Mouse (Mus musculus): ENCODE results near the gene Tent4b. TPM values are rescaled to one million over a fixed set of nuclear protein-coding genes. Genes with fewer than 3 reads are reported as not detected.

Tent4b gene
- polyA plus RNA-seq, 1 experiment from 2014 or later, result 12.5 TPM

DNA sequence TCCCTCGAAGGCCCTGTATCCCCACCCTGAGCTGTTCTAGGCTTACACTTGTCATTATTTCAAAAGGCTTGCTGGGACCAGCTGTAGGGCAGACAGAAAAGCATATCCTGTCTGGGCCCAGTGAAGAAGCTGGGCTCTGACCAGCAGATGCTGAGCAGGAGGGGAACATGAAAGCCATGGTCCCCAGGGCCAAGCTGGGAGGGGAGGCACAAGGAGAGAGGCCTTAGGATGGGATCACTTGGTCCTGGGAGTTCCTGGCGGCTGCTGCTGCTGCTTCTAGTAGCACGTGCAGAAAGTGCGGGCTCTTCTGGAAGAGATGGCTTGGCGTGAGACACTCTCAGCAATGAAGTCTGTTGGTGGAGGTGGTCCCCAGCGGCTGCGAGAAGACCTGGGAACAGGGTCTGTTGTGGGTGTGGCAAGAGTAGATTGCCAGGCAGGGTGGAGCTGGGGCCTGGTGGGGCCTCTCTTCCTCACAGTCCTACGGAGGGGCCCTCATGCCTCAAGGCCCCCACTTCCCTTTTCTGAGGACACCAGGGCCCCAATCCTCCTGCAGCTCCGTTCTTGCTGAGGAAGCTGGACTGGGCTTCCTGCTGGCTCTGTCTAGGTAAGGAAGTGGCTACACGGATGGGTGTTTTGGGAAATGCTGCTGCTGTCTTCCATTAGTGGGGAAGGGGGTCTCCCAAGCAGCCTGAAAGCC is 101.0 kb downstream of the Tent4b start:
- Histone ChIP-seq H3K4me1 (replicated peaks; ENCODE audit: control insufficient read depth, insufficient read depth, low read length) (peaks cover 5% of the 10 kb centered on the region; the same call in 1 of the 2 replicates), H3K4me2 (ENCODE audit: low read depth, low read length, severe bottlenecking) (no peak overlapping the region), H3K27ac (ENCODE audit: low read depth, low read length) (no peak overlapping the region), H3K9me3 (ENCODE audit: control insufficient read depth, low read length) (no peaks in the 10 kb centered on the region), H3K4me3 (ENCODE audit: low read depth, low read length) (no peak overlapping the region), H3K9ac (ENCODE audit: low read length) (no peak overlapping the region), H3K36me3 (ENCODE audit: control insufficient read depth, insufficient read depth, low read length) (no peaks in the 10 kb centered on the region), H3K27me3 (ENCODE audit: control insufficient read depth, insufficient read depth, low read length) (no peaks in the 10 kb centered on the region)
- 83% methylated on average over 10 of the region's 10 CpGs for WGBS
- ATAC-seq (replicated peaks; ENCODE audit: low FRiP score) (no peak), DNase-seq (ENCODE audit: low spot score) (no peak)

GRCm38 (mm10) chr8:88301589-88302437 is 102.8 kb downstream of the Tent4b start:
- Histone ChIP-seq H3K4me3 (ENCODE audit: low read depth, low read length) (no peak overlapping the region), H3K4me2 (ENCODE audit: low read depth, low read length, severe bottlenecking) (no peak overlapping the region), H3K9me3 (ENCODE audit: control insufficient read depth, low read length) (no peaks in the 10 kb centered on the region), H3K27ac (ENCODE audit: low read depth, low read length) (no peak overlapping the region), H3K9ac (ENCODE audit: low read length) (no peak overlapping the region), H3K4me1 (replicated peaks; ENCODE audit: control insufficient read depth, insufficient read depth, low read length) (peaks cover 5% of the 10 kb centered on the region; the same call in 1 of the 2 replicates), H3K27me3 (ENCODE audit: control insufficient read depth, insufficient read depth, low read length) (no peaks in the 10 kb centered on the region), H3K36me3 (ENCODE audit: control insufficient read depth, insufficient read depth, low read length) (no peaks in the 10 kb centered on the region)
- ATAC-seq (replicated peaks; ENCODE audit: low FRiP score) (no peak), DNase-seq (ENCODE audit: low spot score) (no peak)
- 73% methylated on average over 15 of the region's 15 CpGs for WGBS

DNA sequence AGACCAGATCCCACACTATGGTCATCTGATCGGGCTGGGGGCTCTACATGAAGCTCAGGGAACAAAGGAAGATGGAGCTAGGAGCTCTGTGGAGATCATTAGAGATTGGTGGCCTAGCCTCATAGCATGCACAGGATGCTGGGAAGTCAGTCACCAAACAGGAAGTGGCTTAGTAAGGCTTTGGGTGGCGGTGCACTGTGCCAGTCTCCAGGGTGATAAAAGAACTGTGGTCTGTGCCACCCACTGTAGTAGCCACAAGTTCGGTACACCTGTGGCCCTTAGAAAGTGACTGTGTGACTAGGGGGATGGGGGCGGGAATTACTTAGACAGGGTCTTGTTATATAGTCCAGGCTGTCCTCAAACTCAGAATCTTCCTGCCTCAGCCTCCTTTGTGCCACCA is 106.8 kb downstream of the Tent4b start:
- H3K4me1 ChIP-seq (replicated peaks; ENCODE audit: control insufficient read depth, insufficient read depth, low read length), result peaks cover 5% of the 10 kb centered on the region; the same call in 1 of the 2 replicates
- ATAC-seq (replicated peaks; ENCODE audit: low FRiP score) (no peak), DNase-seq (ENCODE audit: low spot score) (no peak)
- H3K27ac ChIP-seq (ENCODE audit: low read depth, low read length), result no peak overlapping the region
- no peak overlapping the region for H3K4me3 ChIP-seq (ENCODE audit: low read depth, low read length)
- H3K9me3 ChIP-seq (ENCODE audit: control insufficient read depth, low read length), result no peaks in the 10 kb centered on the region
- H3K9ac ChIP-seq (ENCODE audit: low read length), result no peak overlapping the region
- WGBS, result 87% methylated on average over 4 of the region's 4 CpGs
- H3K36me3 ChIP-seq (ENCODE audit: control insufficient read depth, insufficient read depth, low read length), result no peaks in the 10 kb centered on the region
- H3K27me3 ChIP-seq (ENCODE audit: control insufficient read depth, insufficient read depth, low read length), result no peaks in the 10 kb centered on the region
- H3K4me2 ChIP-seq (ENCODE audit: low read depth, low read length, severe bottlenecking), result no peak overlapping the region

- DNase-seq (ENCODE audit: low spot score) (no peak), ATAC-seq (replicated peaks; ENCODE audit: low FRiP score) (no peak)
- no peak overlapping the region for H3K27ac ChIP-seq (ENCODE audit: low read depth, low read length)
- H3K36me3 ChIP-seq (ENCODE audit: control insufficient read depth, insufficient read depth, low read length), result no peaks in the 10 kb centered on the region
- H3K4me3 ChIP-seq (ENCODE audit: low read depth, low read length), result no peak overlapping the region
- no peak overlapping the region for H3K4me2 ChIP-seq (ENCODE audit: low read depth, low read length, severe bottlenecking)
- peaks cover 5% of the 10 kb centered on the region; the same call in 1 of the 2 replicates for H3K4me1 ChIP-seq (replicated peaks; ENCODE audit: control insufficient read depth, insufficient read depth, low read length)
- no peaks in the 10 kb centered on the region for H3K9me3 ChIP-seq (ENCODE audit: control insufficient read depth, low read length)
- WGBS, result 82% methylated on average over 14 of the region's 14 CpGs
- H3K27me3 ChIP-seq (ENCODE audit: control insufficient read depth, insufficient read depth, low read length), result no peaks in the 10 kb centered on the region
- H3K9ac ChIP-seq (ENCODE audit: low read length), result no peak overlapping the region
Measured at GRCm38 (mm10) chr8:88306511-88306910, 107.5 kb downstream of the Tent4b start.

- H3K9ac ChIP-seq (ENCODE audit: low read length), result no peak overlapping the region
- WGBS, result 88% methylated on average over 4 of the region's 4 CpGs
- no peaks in the 10 kb centered on the region for H3K27me3 ChIP-seq (ENCODE audit: control insufficient read depth, insufficient read depth, low read length)
- no peaks in the 10 kb centered on the region for H3K4me1 ChIP-seq (replicated peaks; ENCODE audit: control insufficient read depth, insufficient read depth, low read length)
- no peak overlapping the region for H3K4me2 ChIP-seq (ENCODE audit: low read depth, low read length, severe bottlenecking)
- no peak for ATAC-seq (replicated peaks; ENCODE audit: low FRiP score)
- no peak overlapping the region for H3K27ac ChIP-seq (ENCODE audit: low read depth, low read length)
- no peak for DNase-seq (ENCODE audit: low spot score)
- H3K4me3 ChIP-seq (ENCODE audit: low read depth, low read length), result no peak overlapping the region
- no peaks in the 10 kb centered on the region for H3K9me3 ChIP-seq (ENCODE audit: control insufficient read depth, low read length)
- H3K36me3 ChIP-seq (ENCODE audit: control insufficient read depth, insufficient read depth, low read length), result no peaks in the 10 kb centered on the region
Measured at GRCm38 (mm10) chr8:88307736-88308135, 108.7 kb downstream of the Tent4b start.

Other genes starting within 250 kb of the Tent4b start
- gene Zfp423, start 239.6 kb upstream of the Tent4b start, polyA plus RNA-seq (2014; fragmentation: Nextera tagmentation; extraction: Ambion mirVana), result 42.1 and 44.8 TPM in 2 replicates
- gene Cnep1r1, start 80.4 kb upstream of the Tent4b start, polyA plus RNA-seq (2014; fragmentation: Nextera tagmentation; extraction: Ambion mirVana), result 34.9 and 39.1 TPM in 2 replicates
- 50.8 and 53.2 TPM in 2 replicates for gene Heatr3, start 61.4 kb upstream of the Tent4b start, polyA plus RNA-seq (2014; fragmentation: Nextera tagmentation; extraction: Ambion mirVana)
- 3.0 and 3.4 TPM in 2 replicates for gene Adcy7, start 73.2 kb downstream of the Tent4b start, polyA plus RNA-seq (2014; fragmentation: Nextera tagmentation; extraction: Ambion mirVana)
- 81.9 and 99.8 TPM in 2 replicates for gene Brd7, start 163.0 kb downstream of the Tent4b start, polyA plus RNA-seq (2014; fragmentation: Nextera tagmentation; extraction: Ambion mirVana)